Mouse (Mus musculus): Measurements from ENCODE around the gene Msantd4. TPM values are rescaled to one million over a fixed set of nuclear protein-coding genes. Genes with fewer than 3 reads are reported as not detected.

The Msantd4 gene
- polyA plus RNA-seq (2014; fragmentation: Illumina TruSeq; extraction: RNeasy Lipid Tissue Mini Kit (QIAGEN cat#74804); ENCODE audit: low read depth, low replicate concordance), result 41.7 TPM

DNA sequence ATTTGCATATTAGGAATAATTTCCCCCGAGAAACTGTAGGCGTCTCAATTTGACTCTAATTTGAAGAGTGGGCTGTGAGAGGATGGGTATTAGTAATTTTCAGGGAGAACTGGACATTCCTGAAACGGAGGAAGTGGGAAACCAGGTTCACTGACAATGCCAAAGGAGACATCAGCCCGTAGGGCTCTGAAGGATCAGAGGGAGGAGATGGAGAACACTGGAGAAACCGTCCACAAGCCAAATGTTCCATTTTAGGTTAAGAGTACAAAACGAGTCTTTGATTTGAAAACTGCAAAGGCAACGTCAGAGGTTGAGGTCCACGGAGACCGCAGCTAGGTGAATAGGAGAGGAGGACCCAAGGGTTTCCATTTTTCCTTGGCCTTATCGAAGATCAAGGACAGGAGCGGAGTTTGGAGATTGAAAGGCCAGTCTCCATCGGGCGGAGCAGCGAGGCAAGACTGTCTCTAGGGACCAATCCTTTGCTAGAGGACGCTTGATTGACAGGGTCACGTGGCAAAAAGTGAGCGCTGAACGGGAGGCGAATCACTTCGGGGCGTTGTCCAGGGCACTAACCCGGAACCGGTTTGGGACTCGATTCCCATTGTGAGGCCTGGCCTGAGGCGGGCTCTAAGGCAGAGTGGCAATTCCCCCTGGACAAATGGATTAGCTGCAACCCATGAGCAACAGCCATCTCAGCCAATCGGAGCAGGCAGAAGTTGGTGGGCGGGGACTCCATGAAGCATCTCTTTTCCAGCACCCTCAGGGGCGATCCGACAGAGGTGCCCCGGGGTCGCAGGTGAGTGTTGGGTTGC, at the start of gene Msantd4:
Msantd4 (plus strand) TSS at position 735 of the 812 bp plus-strand sequence.

Other genes with a start within 250 kb of the Msantd4 start
- gene Aasdhppt, start 67.1 kb upstream of the Msantd4 start, polyA plus RNA-seq (2014; fragmentation: Illumina TruSeq; extraction: RNeasy Lipid Tissue Mini Kit (QIAGEN cat#74804); ENCODE audit: low read depth, low replicate concordance), result 22.1 TPM
- 10.8 TPM for gene Kbtbd3, start 66.7 kb upstream of the Msantd4 start, polyA plus RNA-seq (2014; fragmentation: Illumina TruSeq; extraction: RNeasy Lipid Tissue Mini Kit (QIAGEN cat#74804); ENCODE audit: low read depth, low replicate concordance)